Mouse (Mus musculus) C2C12 (cell line): ENCODE results near the gene C130060K24Rik.

Source experiments
- CTCF ChIP-seq: IDR thresholded peaks from one replicate; pipeline ENCODE4 v1.5.1; 2011; ENCODE audit not compliant: control insufficient read depth, insufficient read depth, insufficient read length
- MAX ChIP-seq: IDR thresholded peaks from one replicate; pipeline ENCODE4 v1.6.1; 2011; ENCODE audit warnings: mild to moderate bottlenecking, control low read depth

- TF ChIP-seq CTCF (no peak), MAX (no peak)
Measured at GRCm38 (mm10) chr6:65433159-65433558, 52.3 kb downstream of the C130060K24Rik start.
